Mouse (Mus musculus): ENCODE data around the gene Rpl22l1. TPM values are rescaled to one million over a fixed set of nuclear protein-coding genes. Genes with fewer than 3 reads are reported as not detected.

The Rpl22l1 gene
- polyA plus RNA-seq, 1 experiment from 2014 or later: 171 TPM

Other genes with a start within 250 kb of the Rpl22l1 start
- gene Slc2a2, start 107.5 kb upstream of the Rpl22l1 start, polyA plus RNA-seq (2015; fragmentation: Nextera tagmentation; extraction: Ambion mirVana): 48.4 and 49.4 TPM in 2 replicates
- gene Eif5a2, start 24.2 kb upstream of the Rpl22l1 start, polyA plus RNA-seq (2015; fragmentation: Nextera tagmentation; extraction: Ambion mirVana): 4.8 and 5.6 TPM in 2 replicates
- gene Gm1527, start 87.2 kb downstream of the Rpl22l1 start, polyA plus RNA-seq (2015; fragmentation: Nextera tagmentation; extraction: Ambion mirVana): not detected in 2 replicates